Mouse (Mus musculus) right cerebral cortex, postnatal 10 days (tissue): ENCODE results near the gene C2.
"Not testable (repeated sequence)": the region's sequence is repeated elsewhere in the genome, so short reads cannot be mapped to it uniquely, and the experiment has no call there.

Experiments used
- DNase-seq, 2 experiments: peaks; one replicate each; pipeline ENCODE4 v3.0.0; 2021; ENCODE audit warnings: low spot score in 2 of 2

C2 gene

GRCm38 (mm10) chr17:34910982-34911381 is 12.9 kb upstream of the C2 start:
- DNase-seq, result peak in 1 of 2 experiments; percentile 26

- no peak for DNase-seq
Observed at GRCm38 (mm10) chr17:34902895-34903294, 4.8 kb upstream of the C2 start.

- DNase-seq, result not testable (repeated sequence)
Observed at GRCm38 (mm10) chr17:34901948-34902347, 3.9 kb upstream of the C2 start.

- not testable (repeated sequence) for DNase-seq
Observed at GRCm38 (mm10) chr17:34900826-34901225, 2.8 kb upstream of the C2 start.

- no peak for DNase-seq
Observed at GRCm38 (mm10) chr17:34899890-34900243, 1.8 kb upstream of the C2 start.

- DNase-seq, result peak; percentile 53 to 58
Observed at GRCm38 (mm10) chr17:34899053-34899889, 1.2 kb upstream of the C2 start.

DNA sequence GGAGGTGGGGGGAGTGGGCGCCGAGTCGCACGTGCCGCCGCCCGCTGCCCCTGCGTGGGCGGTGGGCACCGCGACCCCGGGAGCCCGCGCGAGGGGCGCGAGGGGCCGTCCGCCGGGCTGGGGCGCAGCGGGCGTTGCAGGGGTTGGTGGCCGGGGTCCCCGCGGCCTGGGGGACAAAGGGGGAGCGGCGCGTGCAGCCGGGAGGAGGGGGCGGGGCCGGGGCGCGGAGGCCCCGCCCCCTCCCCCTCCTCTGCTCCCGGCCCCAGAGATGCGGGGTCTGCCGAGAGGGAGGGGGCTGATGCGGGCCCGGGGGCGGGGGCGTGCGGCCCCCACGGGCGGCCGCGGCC is 614 bp upstream of the C2 start:
- DNase-seq, result no peak

- peak; percentile 77 to 85 for DNase-seq
Observed at GRCm38 (mm10) chr17:34897373-34898159, 499 bp downstream of the C2 start.

DNA sequence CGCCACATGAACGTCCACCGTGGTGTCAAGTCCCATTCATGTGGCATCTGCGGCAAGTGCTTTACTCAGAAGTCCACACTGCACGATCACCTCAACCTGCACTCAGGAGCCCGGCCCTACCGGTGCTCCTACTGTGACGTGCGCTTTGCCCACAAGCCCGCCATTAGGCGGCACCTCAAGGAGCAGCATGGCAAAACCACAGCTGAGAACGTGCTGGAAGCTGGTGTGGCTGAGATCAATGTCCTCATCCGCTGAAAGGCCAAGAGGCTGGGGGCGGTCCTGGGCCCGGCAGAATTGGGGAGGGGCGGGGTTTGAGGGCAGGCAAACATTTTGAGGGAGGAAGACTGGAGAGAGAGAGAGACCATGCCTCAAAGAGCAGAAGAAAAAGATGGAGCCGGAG is 1.7 kb downstream of the C2 start:
- peak in 1 of 2 experiments; percentile 39 for DNase-seq

GRCm38 (mm10) chr17:34895724-34896123 is 2.3 kb downstream of the C2 start:
- DNase-seq, result peak in 1 of 2 experiments; percentile 45

DNA sequence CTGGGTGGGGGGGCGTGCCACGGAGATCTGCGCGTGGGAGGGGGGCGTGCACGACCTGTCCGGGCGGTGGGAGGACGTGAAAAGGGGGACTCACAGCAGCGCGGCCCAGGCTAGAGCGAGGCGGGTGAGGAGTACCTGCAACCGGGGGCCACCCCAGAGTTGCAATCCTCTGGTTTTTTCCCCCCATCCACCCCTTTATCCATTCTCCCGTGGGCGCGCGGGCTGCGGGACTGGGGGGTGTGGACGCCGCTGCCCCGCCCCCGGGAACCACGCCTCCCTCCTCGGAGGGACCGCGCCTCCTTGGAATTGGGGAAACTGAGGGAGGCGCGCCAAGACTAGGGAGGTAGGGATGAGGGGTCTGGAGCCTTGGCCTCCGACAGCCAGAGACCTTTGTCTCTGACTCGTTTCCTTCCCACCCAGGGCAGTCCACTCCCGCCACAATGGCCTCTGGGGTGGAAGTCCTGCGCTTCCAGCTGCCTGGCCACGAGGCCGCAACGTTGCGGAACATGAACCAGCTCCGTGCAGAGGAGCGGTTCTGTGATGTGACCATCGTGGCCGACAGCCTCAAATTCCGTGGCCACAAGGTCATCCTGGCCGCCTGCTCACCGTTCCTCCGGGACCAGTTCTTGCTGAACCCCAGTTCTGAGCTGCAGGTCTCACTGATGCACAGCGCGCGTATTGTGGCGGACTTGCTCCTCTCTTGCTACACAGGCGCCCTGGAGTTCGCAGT is 3.1 kb downstream of the C2 start:
- peak; percentile 61 to 69 for DNase-seq

DNA sequence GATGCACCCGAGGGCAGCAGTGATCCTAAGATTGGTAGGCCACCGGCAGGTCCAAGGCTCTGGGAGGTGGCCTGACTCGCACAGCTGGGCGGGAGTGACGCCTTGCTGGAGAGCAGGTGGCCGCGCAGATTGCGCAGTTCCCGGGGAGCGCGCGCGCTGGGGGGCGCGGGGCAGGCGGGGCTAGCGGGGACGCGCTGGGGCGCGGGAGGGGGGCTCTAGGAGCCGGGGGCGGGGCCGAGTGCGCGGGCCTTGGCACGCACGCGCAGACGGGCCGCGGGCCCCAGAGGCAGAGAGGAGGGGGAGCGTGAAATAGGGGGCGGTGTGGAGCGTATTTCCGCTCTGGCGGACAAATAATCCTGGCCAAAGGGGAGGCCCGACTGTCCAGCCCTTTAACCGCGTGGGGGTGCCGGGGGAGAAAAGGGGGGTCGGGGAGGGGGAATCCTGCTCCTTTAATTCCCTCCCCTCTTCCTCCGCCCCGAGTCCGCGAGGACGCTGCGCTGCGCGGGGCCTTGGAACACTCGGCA is 3.9 kb downstream of the C2 start:
- peak; percentile 94 to 95 for DNase-seq

DNA sequence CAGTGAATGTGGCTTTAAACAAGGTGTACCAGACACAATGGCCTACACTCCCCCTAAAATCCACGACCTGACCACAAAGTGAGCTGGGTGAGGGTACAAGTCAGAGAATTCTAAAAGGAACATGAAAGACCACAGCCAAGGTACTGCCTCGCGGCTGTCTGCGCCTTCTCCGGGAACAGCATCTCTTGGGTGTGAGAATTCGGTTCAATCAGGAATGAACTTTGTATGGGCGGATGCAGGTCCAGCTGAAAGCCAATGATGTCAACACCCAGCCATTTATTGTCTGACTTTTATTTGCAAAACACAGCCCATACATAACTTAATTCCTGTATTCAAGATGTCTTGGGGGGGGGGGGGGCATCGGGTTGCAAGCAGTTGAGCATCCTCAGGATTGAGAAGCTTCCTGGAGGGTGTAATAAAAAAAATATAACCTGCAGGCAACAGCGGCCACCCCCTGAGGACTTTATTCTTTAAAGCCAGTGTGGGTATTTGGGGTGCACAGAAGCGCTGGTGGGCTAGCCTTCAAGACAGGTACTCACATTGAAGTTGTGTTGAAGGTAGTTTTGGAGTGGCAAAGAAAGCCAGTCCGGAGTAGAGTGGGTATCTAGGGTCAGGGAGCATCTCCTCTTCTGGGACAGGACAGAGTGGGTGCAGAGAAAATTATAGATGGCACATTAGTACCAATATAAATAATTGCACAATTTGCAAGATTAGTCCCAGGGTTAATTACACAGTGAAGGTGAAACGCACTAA is 4.8 kb downstream of the C2 start:
- DNase-seq, result no peak

GRCm38 (mm10) chr17:34891377-34891776 is 6.7 kb downstream of the C2 start:
- no peak for DNase-seq

DNA sequence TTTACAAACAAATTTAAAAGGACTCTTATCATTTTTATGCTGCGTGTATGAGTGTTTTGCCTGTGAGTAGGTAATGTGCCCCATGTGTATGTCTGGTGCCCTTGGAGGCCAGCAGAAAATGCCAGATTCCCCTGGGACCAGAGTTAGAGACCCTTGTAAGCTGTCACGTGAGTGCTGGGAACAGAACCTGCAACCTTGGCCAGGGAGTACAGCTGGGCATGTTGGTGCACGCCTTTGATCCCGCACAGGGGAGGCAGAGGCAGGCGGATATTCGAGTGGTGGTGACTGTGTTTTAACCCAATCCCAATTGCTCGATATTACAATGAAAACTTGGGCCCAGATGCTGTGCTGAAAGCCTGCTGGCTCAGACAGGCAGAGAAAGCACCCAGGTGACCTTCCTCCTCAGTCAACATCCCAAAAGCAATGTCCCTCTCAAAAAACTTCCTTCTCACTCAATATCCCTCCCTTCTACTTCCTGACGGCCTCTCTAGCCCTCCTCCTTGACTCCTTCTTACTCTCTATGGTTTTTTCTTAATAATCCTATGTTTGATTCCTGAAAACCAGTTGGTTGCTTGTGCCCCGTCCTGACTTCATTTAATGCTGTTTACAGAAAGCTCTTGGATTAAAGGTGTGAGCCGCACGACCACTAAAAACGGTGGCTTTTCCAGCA is 7.9 kb downstream of the C2 start:
- no peak for DNase-seq

DNA sequence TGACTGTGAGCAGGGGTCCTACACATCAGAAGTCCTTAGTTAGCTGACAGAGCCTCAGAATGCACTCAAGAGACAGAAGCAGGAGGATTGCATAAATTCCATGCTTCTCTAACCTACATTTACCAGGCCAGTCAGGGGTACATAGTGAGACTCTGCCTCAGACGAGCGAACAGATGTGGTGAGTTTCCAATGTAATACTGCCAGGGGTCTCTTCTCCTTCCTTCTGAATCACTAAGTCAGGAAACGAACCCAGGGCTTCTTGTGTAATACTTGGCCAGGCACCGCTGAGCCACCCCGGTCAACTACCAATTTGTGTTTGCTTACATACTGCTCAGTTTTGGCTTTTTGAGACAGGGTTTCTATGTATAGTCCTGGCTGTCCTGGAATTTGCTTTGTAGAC is 10.1 kb downstream of the C2 start:
- DNase-seq, result no peak

GRCm38 (mm10) chr17:34885615-34886014 is 12.4 kb downstream of the C2 start:
- DNase-seq, result no peak

DNA sequence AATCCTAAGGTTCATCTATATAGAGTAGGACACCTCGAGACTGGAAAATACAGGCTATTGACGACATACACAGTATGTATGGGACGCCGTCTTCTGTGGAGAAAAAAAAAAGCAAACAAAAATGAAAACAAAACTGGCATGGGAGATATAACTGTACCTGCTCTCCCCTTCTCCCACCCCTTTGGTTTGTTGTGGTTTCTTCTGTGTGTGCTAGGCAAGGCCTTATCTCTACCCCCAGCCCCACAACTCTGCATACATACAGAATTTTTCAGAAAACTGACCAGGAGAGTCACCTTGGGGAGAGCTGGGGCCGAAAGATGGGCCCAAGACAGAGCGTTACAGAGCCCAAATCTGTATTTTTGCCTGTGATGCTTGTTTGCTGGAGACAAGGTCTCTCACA is 13.4 kb downstream of the C2 start:
- DNase-seq, result no peak

DNA sequence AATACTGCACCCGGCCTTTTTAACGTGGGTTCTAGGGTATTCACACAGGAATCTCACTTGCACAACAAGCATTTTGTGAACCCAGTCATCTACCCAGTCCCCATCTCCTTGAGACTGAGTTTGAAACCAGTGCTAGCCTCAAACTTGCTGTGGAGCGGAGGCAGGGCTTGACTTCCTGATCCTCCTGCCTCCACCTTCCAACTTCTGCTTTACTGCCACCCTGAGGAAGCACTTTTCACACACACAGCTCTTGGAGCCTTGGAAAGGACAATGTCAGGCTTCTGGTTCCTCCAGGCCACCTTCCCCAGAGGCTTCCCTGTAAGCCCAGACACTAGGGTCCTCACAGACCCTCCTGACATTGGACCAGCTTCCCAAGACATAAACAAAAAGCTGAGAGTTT is 14.7 kb downstream of the C2 start:
- no peak for DNase-seq

- DNase-seq, result no peak
Observed at GRCm38 (mm10) chr17:34881683-34882310, 16.3 kb downstream of the C2 start, which contains the start of gene Gm20547. Gene Gm20547, minus strand, starts transcription at chr17:34882042.
